Mouse (Mus musculus): ENCODE measurements around the gene Fbxo17. TPM values are rescaled to one million over a fixed set of nuclear protein-coding genes. Genes with fewer than 3 reads are reported as not detected.

Gene Fbxo17
- total RNA-seq, 1 experiment, result 6.6 TPM

GRCm38 (mm10) chr7:28727649-28728340 is 11.2 kb downstream of the Fbxo17 start:
- in situ Hi-C loops (cut with MboI; ENCODE audit: low sequenced_read_pairs in 2 of 2, unreplicated experiment in 2 of 2), result loop anchor here in 1 of 2 experiments (10.0 kb wide), 1 partner anchor 123 kb away; no protein-coding TSS in a partner anchor
- Histone ChIP-seq H3K9ac (ENCODE audit: insufficient read depth, low read depth, low read length, poor library complexity, severe bottlenecking) (no peak overlapping the region), H3K9me3 (ENCODE audit: control insufficient read depth, insufficient read depth, low read depth, low read length) (no peaks in the 10 kb centered on the region), H3K4me1 (ENCODE audit: control insufficient read depth in 2 of 2, insufficient read depth in 2 of 2, low read length in 2 of 2, poor library complexity in 1 of 2) (no peaks in the 10 kb centered on the region), H3K36me3 (ENCODE audit: control insufficient read depth, insufficient read depth, low read length, poor library complexity, severe bottlenecking) (peaks cover 2% of the 10 kb centered on the region; the same call in 1 of the 2 replicates), H3K27ac (ENCODE audit: insufficient read depth, low read depth, low read length, poor library complexity, severe bottlenecking) (no peak overlapping the region), H3K4me3 (ENCODE audit: insufficient read depth in 1 of 2, low read depth in 1 of 2, low read length in 2 of 2, poor library complexity in 1 of 2, severe bottlenecking in 1 of 2) (no peak overlapping the region)
- DNase-seq (ENCODE audit: low read depth, low spot score), result no peak
- TF ChIP-seq ZNF384 (IDR thresholded peaks at IDR 0.05; ENCODE audit: low read depth, low read length) (no peak), MAFK (IDR thresholded peaks at IDR 0.05; ENCODE audit: insufficient read depth, low read depth, low read length) (no peak)

- in situ Hi-C loops (cut with MboI; ENCODE audit: low sequenced_read_pairs in 2 of 2, unreplicated experiment in 2 of 2), result no loop called here
Measured at GRCm38 (mm10) chr7:28732341-28733142, 15.9 kb downstream of the Fbxo17 start.

GRCm38 (mm10) chr7:28733211-28733610 is 16.6 kb downstream of the Fbxo17 start:
- Histone ChIP-seq H3K9ac (ENCODE audit: insufficient read depth, low read depth, low read length, poor library complexity, severe bottlenecking) (peak overlapping the region; percentile 58), H3K4me1 (ENCODE audit: control insufficient read depth in 2 of 2, insufficient read depth in 2 of 2, low read length in 2 of 2, poor library complexity in 1 of 2) (peaks cover 0 to 13% of the 10 kb centered on the region in 2 experiments; a peak in 2 of 4 replicates), H3K27ac (ENCODE audit: insufficient read depth, low read depth, low read length, poor library complexity, severe bottlenecking) (peak overlapping the region; percentile 66), H3K9me3 (ENCODE audit: control insufficient read depth, insufficient read depth, low read depth, low read length) (no peaks in the 10 kb centered on the region), H3K4me3 (ENCODE audit: insufficient read depth in 1 of 2, low read depth in 1 of 2, low read length in 2 of 2, poor library complexity in 1 of 2, severe bottlenecking in 1 of 2) (peak overlapping the region; percentile 48 to 73), H3K36me3 (ENCODE audit: control insufficient read depth, insufficient read depth, low read length, poor library complexity, severe bottlenecking) (peaks cover 10% of the 10 kb centered on the region)
- no peak for DNase-seq (ENCODE audit: low read depth, low spot score)
- in situ Hi-C loops (cut with MboI; ENCODE audit: low sequenced_read_pairs in 2 of 2, unreplicated experiment in 2 of 2), result no loop called here
- no peak for TF ChIP-seq HCFC1 (IDR thresholded peaks at IDR 0.05; ENCODE audit: borderline replicate concordance, insufficient read depth, low read length)
- no peak for TF ChIP-seq ZC3H11A (IDR thresholded peaks at IDR 0.05; ENCODE audit: borderline replicate concordance, low read depth, low read length)
- no peak for TF ChIP-seq CHD2 (IDR thresholded peaks at IDR 0.05; ENCODE audit: low read depth, low read length)

More at GRCm38 (mm10) chr7:28732341-28733142, 15.9 kb downstream of the Fbxo17 start:
- Histone ChIP-seq H3K9me3 (ENCODE audit: control insufficient read depth, insufficient read depth, low read depth, low read length) (no peaks in the 10 kb centered on the region), H3K4me3 (ENCODE audit: insufficient read depth in 1 of 2, low read depth in 1 of 2, low read length in 2 of 2, poor library complexity in 1 of 2, severe bottlenecking in 1 of 2) (peak overlapping the region; percentile 66 to 73), H3K36me3 (ENCODE audit: control insufficient read depth, insufficient read depth, low read length, poor library complexity, severe bottlenecking) (peaks cover 7% of the 10 kb centered on the region; the same call in 1 of the 2 replicates), H3K9ac (ENCODE audit: insufficient read depth, low read depth, low read length, poor library complexity, severe bottlenecking) (peak overlapping the region; percentile 69), H3K27ac (ENCODE audit: insufficient read depth, low read depth, low read length, poor library complexity, severe bottlenecking) (peak overlapping the region; percentile 66), H3K4me1 (ENCODE audit: control insufficient read depth in 2 of 2, insufficient read depth in 2 of 2, low read length in 2 of 2, poor library complexity in 1 of 2) (peaks cover 0 to 13% of the 10 kb centered on the region in 2 experiments; a peak in 2 of 4 replicates)
- peak; percentile 98 for DNase-seq (ENCODE audit: low read depth, low spot score)
- TF ChIP-seq ZC3H11A (IDR thresholded peaks at IDR 0.05; ENCODE audit: borderline replicate concordance, low read depth, low read length) (no peak), CHD2 (IDR thresholded peaks at IDR 0.05; ENCODE audit: low read depth, low read length) (no peak), HCFC1 (IDR thresholded peaks at IDR 0.05; ENCODE audit: borderline replicate concordance, insufficient read depth, low read length) (no peak), MAFK (IDR thresholded peaks at IDR 0.05; ENCODE audit: insufficient read depth, low read depth, low read length) (no peak), ZNF384 (IDR thresholded peaks at IDR 0.05; ENCODE audit: low read depth, low read length) (no peak)

- H3K9me3 ChIP-seq (ENCODE audit: control insufficient read depth, insufficient read depth, low read depth, low read length), result no peaks in the 10 kb centered on the region
- H3K27ac ChIP-seq (ENCODE audit: insufficient read depth, low read depth, low read length, poor library complexity, severe bottlenecking), result peak overlapping the region; percentile 71
- peaks cover 2 to 16% of the 10 kb centered on the region in 2 experiments; a peak in 2 of 4 replicates for H3K4me1 ChIP-seq (ENCODE audit: control insufficient read depth in 2 of 2, insufficient read depth in 2 of 2, low read length in 2 of 2, poor library complexity in 1 of 2)
- H3K36me3 ChIP-seq (ENCODE audit: control insufficient read depth, insufficient read depth, low read length, poor library complexity, severe bottlenecking), result peaks cover 12% of the 10 kb centered on the region
- DNase-seq (ENCODE audit: low read depth, low spot score), result peak; percentile 89
- in situ Hi-C loops (cut with MboI; ENCODE audit: low sequenced_read_pairs in 2 of 2, unreplicated experiment in 2 of 2), result no loop called here
- peak overlapping the region; percentile 45 to 61 for H3K4me3 ChIP-seq (ENCODE audit: insufficient read depth in 1 of 2, low read depth in 1 of 2, low read length in 2 of 2, poor library complexity in 1 of 2, severe bottlenecking in 1 of 2)
- TF ChIP-seq CHD2 (IDR thresholded peaks at IDR 0.05; ENCODE audit: low read depth, low read length) (no peak), MAFK (IDR thresholded peaks at IDR 0.05; ENCODE audit: insufficient read depth, low read depth, low read length) (no peak), ZC3H11A (IDR thresholded peaks at IDR 0.05; ENCODE audit: borderline replicate concordance, low read depth, low read length) (no peak), HCFC1 (IDR thresholded peaks at IDR 0.05; ENCODE audit: borderline replicate concordance, insufficient read depth, low read length) (no peak), ZNF384 (IDR thresholded peaks at IDR 0.05; ENCODE audit: low read depth, low read length) (no peak)
- peak overlapping the region; percentile 55; the same call in 1 of the 2 replicates for H3K9ac ChIP-seq (ENCODE audit: insufficient read depth, low read depth, low read length, poor library complexity, severe bottlenecking)
Measured at GRCm38 (mm10) chr7:28735701-28736100, 19.1 kb downstream of the Fbxo17 start.

Data from ES-E14 (cell line).